Mouse (Mus musculus): Measurements from ENCODE around the gene Med24. TPM values are rescaled to one million over a fixed set of nuclear protein-coding genes. Genes with fewer than 3 reads are reported as not detected.
A peak's percentile ranks its signal among the peaks of the same experiment; 100 is the strongest.
"Not testable (repeated sequence)": the region's sequence is repeated elsewhere in the genome, so short reads cannot be mapped to it uniquely, and the experiment has no call there.

Med24 gene
- polyA plus RNA-seq, 1 experiment, result 18.4 TPM

DNA sequence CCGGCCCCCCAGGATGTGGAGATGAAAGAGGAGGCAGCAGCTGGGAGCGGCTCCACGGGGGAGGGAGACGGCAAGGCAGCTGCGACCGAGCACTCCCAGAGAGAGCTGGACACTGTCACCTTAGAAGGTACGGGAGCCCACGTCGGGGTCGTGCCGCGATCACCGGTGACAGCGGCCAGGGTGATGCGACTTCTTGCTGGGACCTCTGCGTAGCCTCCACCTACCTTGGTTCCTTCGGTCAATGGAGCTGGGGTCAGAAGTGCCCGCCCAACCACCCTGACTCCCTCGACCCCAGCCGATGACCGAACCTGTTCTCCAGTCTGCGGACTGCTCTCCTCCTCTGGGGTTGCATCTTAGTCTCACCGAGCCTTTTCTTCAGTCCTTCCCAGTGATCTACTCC lies 46.4 kb downstream of the Med24 start:
- Histone ChIP-seq H3K4me1 (ENCODE audit: control insufficient read depth, insufficient read depth, insufficient read length, low read length) (peaks cover 6% of the 10 kb centered on the region; the same call in 1 of the 2 replicates), H3K4me3 (ENCODE audit: insufficient read depth, low read depth, low read length) (peak overlapping the region; percentile 89), H3K27ac (replicated peaks; ENCODE audit: low read depth, low read length) (peak overlapping the region; percentile 46)

DNA sequence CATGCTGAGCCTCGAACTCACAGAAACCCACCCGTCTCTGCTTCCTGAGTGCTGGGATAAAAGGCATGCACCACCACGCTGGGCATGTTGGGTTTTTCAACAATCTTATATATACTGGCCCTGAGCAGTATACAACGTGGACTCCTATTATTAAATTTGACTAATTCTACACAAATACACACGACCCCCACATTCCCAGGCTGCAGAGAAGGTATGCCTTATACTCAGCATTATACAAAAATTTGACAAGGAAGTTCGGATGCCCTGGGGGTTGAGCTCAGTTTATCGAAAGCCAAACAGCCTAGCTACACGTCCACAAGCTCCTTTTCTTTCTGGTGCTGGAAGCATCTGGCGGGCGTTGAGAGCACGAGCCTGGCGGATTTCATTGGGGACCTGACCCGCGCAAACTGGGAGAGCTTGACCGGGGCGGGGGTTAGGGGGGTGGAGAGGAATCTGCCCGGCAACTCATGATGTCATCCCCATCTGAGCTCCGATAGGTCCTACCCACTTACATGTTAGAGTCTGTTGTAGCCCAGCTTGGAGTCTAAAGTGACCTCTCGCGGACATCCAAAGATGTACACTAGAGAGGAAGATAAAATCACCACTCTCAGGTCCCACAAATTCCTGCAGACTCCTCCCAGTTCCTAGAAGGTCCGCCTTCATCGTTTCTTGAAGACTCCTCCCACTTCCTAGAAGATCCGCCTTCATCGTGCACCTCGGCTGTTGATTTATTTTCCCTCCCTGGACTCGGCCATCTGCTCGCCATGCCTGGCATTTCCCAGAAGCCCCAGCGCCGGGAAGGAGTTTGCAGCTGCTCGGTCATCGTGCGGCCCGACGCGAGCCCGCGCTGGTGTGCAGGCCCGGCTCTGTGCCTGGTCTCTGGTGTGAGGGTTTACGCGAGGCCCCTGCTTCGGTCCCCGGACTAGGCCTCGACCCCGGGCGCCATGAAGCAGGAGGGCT lies 47.2 kb downstream of the Med24 start, which contains the start of gene Psmd3:
TSS of gene Psmd3 (plus strand) at position 769 of the 960 bp plus-strand sequence.
- H3K4me1 ChIP-seq (ENCODE audit: control insufficient read depth, insufficient read depth, insufficient read length, low read length), result peaks cover 6% of the 10 kb centered on the region; the same call in 1 of the 2 replicates
- H3K27ac ChIP-seq (replicated peaks; ENCODE audit: low read depth, low read length), result peak within 1 kb of the TSS; percentile 46
- peak within 1 kb of the TSS; percentile 89 for H3K4me3 ChIP-seq (ENCODE audit: insufficient read depth, low read depth, low read length)

DNA sequence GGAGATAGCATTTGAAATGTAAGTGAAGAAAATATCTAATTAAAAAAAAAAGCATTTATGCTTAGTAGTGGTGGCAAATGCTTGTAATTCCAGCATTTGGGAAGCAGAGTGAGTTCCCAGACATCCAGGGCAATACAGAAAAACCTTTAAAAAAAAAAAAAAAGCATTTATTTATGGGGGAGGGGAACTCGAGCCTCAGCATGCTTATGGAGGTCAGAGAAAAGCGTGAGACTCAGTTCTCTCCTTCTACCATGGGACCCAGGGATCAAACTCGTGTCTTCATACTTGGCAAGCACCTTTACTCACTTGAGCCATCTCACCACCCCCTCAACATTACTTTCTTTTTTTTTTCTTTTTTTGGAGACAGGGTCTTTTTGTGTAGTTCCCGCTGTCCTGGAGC lies 48.0 kb downstream of the Med24 start:
- Histone ChIP-seq H3K27ac (replicated peaks; ENCODE audit: low read depth, low read length) (no peak overlapping the region), H3K4me1 (ENCODE audit: control insufficient read depth, insufficient read depth, insufficient read length, low read length) (peaks cover 6% of the 10 kb centered on the region; the same call in 1 of the 2 replicates), H3K4me3 (ENCODE audit: insufficient read depth, low read depth, low read length) (no peak overlapping the region)

DNA sequence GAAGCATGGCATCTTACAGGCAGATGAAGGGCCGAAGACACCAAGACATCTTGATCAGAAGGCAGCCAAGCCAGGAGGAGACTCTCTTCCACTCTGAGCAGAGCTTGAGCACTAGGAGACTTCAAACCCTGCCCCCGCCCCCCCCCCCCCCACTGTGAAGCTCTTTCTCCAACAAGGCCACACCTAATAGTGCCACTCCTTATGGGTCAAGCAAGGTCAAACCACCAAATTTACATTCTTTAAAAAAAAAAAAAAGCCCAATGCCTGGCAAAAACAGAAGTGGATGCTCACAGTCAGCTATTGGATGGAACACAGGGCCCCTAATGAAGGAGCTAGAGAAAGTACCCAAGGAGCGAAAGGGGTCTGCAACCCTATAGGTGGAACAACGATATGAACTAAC lies 48.6 kb downstream of the Med24 start:
- not testable (repeated sequence) for H3K27ac ChIP-seq (replicated peaks; ENCODE audit: low read depth, low read length); H3K4me3 ChIP-seq (ENCODE audit: insufficient read depth, low read depth, low read length); H3K4me1 ChIP-seq (ENCODE audit: control insufficient read depth, insufficient read depth, insufficient read length, low read length)

DNA sequence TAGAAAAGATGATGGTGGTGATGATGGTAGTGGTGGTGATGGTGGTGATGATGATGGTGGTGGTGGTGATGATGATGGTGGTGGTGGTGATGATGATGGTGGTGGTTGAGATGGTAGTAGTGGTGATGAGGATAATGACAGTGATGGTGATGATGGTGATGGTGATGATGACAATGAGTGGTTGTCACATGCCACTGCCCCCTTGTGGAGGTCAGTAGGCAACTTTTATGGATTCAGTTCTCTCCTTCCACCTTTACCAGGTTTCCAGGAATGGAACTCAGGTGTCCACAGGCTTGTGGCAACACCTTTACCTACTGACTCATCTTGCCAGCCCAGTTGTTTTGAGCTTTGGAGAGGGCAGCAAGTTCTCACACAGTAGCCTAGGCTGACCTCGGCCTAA lies 49.2 kb downstream of the Med24 start:
- Histone ChIP-seq H3K4me1 (ENCODE audit: control insufficient read depth, insufficient read depth, insufficient read length, low read length) (peaks cover 6% of the 10 kb centered on the region; the same call in 1 of the 2 replicates), H3K27ac (replicated peaks; ENCODE audit: low read depth, low read length) (no peak overlapping the region), H3K4me3 (ENCODE audit: insufficient read depth, low read depth, low read length) (no peak overlapping the region)

DNA sequence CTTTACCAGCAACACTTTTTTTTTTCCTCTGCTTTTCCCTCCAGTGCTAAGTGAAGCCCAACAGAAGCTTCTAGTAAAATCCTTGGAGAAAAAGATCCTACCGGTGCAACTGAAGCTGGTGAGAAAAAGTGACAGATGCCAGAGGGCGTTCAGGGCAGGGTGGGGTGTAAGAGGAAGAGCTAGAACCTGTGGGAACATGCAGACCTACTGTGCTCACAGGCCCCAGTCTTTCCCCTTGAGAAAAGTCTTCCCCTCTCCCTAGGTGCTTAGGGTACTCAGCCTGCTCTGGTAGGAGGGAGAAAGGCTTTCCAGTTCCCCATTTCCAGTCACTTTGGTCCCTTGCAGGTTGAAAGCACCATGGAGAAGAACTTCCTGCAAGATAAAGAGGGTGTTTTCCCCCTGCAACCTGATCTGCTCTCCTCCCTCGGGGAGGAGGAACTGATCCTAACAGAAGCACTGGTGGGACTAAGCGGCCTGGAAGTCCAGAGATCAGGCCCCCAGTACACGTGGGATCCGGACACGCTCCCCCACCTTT lies 53.3 kb downstream of the Med24 start:
- Histone ChIP-seq H3K4me1 (ENCODE audit: control insufficient read depth, insufficient read depth, insufficient read length, low read length) (no peaks in the 10 kb centered on the region), H3K4me3 (ENCODE audit: insufficient read depth, low read depth, low read length) (no peak overlapping the region), H3K27ac (replicated peaks; ENCODE audit: low read depth, low read length) (no peak overlapping the region)

DNA sequence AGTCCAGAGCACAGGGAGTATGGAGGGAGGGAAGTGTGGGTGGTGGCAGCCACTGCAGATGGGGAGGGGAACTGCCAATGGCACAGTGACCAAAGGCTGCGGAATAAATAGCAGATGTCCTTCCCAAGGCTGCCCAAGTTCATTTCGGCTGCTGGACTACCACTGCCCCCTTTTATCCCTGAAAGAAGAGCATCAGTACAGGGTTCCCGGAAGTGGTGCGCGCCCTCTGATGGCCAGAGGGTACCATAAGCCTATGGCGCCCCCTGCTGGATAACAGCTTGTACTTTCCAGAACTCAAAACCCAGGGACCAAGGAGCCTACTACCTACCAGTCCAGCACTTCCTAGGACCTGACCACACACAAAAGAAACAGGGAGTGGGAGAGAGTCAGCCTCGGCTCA lies 56.1 kb downstream of the Med24 start:
- H3K4me1 ChIP-seq (ENCODE audit: control insufficient read depth, insufficient read depth, insufficient read length, low read length); H3K27ac ChIP-seq (replicated peaks; ENCODE audit: low read depth, low read length); H3K4me3 ChIP-seq (ENCODE audit: insufficient read depth, low read depth, low read length): not testable (repeated sequence)

DNA sequence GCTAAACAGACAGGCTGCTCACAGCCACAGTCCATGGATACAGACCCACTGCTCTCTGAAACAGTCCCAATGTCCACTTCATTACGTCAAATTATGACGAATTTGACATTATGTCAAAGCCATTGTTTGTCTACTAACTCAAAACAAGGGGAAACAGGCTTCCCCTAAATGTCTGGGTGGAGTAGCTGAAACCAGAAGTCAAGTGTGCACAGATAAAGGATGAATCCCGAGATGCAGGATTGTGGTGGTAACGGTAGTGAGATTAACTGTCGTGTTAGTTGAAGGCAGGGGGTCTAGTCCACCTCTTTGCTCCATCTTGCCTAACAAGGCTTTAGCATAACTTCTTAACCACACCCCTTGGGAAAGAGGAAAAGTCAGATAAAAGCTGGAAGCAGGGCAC lies 56.8 kb downstream of the Med24 start:
- Histone ChIP-seq H3K27ac (replicated peaks; ENCODE audit: low read depth, low read length) (no peak overlapping the region), H3K4me3 (ENCODE audit: insufficient read depth, low read depth, low read length) (no peak overlapping the region), H3K4me1 (ENCODE audit: control insufficient read depth, insufficient read depth, insufficient read length, low read length) (no peaks in the 10 kb centered on the region)

DNA sequence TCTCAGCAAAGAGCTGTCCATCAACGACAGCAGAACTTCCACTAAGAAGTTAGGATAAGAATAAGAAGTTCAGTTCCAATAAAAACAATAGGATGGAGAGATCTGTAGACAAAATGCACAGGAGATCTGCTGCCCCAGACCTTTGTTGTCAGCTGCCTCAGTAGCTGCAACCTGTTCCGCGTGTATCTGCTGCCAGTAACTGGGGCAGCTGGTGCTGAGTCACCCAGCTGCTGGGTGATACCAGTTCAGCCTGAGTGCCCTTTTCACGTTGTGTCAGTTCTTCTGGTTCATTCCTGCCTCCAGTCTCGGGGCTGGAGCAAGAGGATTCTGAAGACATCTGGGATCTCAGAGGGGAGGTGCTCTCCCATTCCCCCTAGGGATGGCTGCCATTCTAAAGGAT lies 57.4 kb downstream of the Med24 start:
- Histone ChIP-seq H3K4me3 (ENCODE audit: insufficient read depth, low read depth, low read length) (no peak overlapping the region), H3K4me1 (ENCODE audit: control insufficient read depth, insufficient read depth, insufficient read length, low read length) (no peaks in the 10 kb centered on the region), H3K27ac (replicated peaks; ENCODE audit: low read depth, low read length) (no peak overlapping the region)

DNA sequence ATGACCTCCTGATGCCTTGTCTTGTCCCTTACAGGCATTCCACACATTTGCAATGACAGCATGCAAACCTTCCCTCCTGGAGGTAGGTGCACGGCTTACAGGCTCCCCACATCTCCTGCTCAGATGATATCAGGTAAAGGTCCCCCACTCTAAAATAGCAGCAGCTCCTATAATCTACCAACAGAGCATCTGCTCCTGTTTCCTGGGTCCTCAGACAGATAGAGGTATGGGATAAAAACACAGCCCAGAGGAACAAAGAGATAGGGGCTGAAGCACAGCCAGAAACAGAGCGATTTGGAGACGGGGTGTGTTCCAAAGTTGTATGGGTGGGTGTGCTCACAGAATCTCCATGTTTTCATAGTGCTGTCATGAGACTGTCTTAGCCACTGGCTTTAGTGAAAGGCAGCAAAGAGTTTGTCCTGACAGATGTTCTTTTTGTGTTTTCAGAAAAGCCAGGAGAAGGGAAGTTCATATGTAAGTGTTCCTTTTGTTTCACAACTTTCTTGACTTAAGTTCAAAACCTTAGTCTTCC lies 57.9 kb downstream of the Med24 start:
- H3K27ac ChIP-seq (replicated peaks; ENCODE audit: low read depth, low read length), result no peak overlapping the region
- H3K4me3 ChIP-seq (ENCODE audit: insufficient read depth, low read depth, low read length), result no peak overlapping the region
- H3K4me1 ChIP-seq (ENCODE audit: control insufficient read depth, insufficient read depth, insufficient read length, low read length), result no peaks in the 10 kb centered on the region

DNA sequence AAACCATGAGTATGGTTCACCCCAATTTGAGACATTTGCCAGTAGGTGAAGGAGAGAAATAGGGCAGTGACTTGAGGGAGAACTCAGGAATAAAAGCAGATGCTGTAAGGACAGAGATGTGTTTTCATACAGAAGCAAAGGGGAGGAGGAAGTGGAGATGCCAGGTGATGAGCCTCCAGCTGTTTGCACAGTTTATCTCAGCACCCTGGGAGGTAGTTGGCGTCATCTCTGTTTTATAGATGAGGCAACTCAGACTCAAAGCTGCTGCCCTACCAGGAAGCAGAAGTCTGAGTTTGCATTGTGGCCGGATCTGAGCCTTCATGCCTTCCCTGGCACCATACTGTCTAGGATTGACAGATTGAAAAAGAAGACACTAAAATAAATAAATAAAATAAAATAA lies 60.3 kb downstream of the Med24 start:
- H3K4me1 ChIP-seq (ENCODE audit: control insufficient read depth, insufficient read depth, insufficient read length, low read length), result no peaks in the 10 kb centered on the region
- no peak overlapping the region for H3K4me3 ChIP-seq (ENCODE audit: insufficient read depth, low read depth, low read length)
- H3K27ac ChIP-seq (replicated peaks; ENCODE audit: low read depth, low read length), result no peak overlapping the region

DNA sequence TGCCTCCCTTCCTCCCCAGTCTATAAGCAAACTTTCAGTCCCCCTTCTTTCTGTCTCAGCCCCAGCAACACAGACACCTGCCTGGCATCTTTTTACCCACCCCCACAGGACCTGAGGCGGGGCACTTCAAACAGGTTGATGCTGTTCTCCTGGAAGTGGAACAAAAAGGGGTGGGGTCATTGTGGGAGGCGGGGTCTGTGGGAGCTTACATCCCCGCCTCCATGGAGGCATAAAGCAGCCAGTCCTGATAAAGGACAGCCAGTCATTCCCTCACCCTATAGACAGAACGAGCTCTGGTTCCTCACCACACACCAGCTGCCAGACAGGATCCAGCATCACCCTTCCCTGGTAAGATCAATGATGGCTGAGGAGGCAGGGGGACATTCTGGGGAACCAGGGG lies 65.1 kb downstream of the Med24 start, which contains the start of gene Gsdma:
TSS of gene Gsdma (plus strand) at position 261 of the 400 bp plus-strand sequence.
- H3K4me1 ChIP-seq (ENCODE audit: control insufficient read depth, insufficient read depth, insufficient read length, low read length), result no peaks in the 10 kb centered on the region
- no peak within 1 kb of the TSS for H3K27ac ChIP-seq (replicated peaks; ENCODE audit: low read depth, low read length)
- no peak within 1 kb of the TSS for H3K4me3 ChIP-seq (ENCODE audit: insufficient read depth, low read depth, low read length)

DNA sequence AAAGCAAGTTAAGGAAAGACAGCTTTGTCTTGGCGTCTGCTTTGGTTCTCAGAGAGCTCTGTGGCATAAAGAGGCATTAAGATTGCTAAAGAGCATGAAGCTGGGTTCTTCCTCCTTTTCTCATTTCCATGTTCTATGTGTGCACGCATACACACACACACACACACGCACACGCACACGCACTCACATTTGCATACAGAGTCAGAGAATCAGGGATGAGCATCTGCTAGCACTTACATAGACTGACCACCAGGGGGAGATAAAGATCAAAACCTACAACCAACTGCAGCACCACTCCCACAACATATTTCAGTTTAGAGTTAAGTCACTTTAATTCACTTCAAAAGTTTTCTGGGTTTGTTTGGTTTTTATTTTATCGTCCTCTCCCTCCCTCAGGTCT lies 68.7 kb downstream of the Med24 start:
- Histone ChIP-seq H3K4me1 (ENCODE audit: control insufficient read depth, insufficient read depth, insufficient read length, low read length) (no peaks in the 10 kb centered on the region), H3K27ac (replicated peaks; ENCODE audit: low read depth, low read length) (no peak overlapping the region), H3K4me3 (ENCODE audit: insufficient read depth, low read depth, low read length) (no peak overlapping the region)

DNA sequence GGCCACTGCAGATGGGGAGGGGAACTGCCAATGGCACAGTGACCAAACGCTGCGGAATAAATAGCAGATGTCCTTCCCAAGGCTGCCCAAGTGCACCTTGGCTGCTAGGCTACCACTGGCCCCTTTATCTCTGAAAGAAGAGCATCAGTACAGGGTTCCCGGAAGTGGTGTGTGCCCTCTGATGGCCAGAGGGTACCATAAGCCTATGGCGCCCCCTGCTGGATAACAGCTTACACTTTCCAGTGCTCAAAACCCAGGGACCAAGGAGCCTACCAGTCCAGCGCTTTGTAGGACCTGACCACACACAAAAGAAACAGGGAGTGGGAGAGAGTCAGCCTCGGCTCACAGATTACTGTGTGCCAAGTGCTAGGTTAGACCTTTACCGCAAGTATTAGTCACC lies 74.2 kb downstream of the Med24 start:
- not testable (repeated sequence) for H3K4me3 ChIP-seq (ENCODE audit: insufficient read depth, low read depth, low read length); H3K4me1 ChIP-seq (ENCODE audit: control insufficient read depth, insufficient read depth, insufficient read length, low read length); H3K27ac ChIP-seq (replicated peaks; ENCODE audit: low read depth, low read length)

All from brown adipose tissue, adult 24 weeks (tissue).